Mouse (Mus musculus) kidney, postnatal 25 days (tissue): Measurements from ENCODE around the gene Rab13.

Experiments
- DNase-seq, 2 experiments: peaks; one replicate each; pipeline ENCODE4 v3.0.0; 2021; ENCODE audit warnings: mixed read lengths in 2 of 2

The Rab13 gene

GRCm38 (mm10) chr3:90263121-90263771, 49.8 kb downstream of the Rab13 start:
- peak in 1 of 2 experiments; percentile 35 for DNase-seq

DNA sequence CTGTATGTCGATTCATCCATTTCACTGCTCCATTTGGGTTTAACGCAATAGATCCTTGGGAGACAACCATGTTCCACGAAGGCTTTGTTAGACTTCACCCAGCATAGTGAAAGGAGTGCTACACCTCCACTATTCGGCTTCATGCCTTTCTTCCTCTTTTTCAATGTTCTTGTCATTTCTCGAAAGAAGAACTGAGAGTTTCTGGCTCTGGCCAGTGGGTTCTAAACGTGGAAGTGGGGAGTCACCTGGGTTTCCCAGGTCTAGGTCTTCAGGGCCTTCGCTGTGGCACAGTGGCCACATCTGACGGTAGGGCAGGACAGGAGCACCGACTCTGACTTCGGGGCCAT, 51.2 kb downstream of the Rab13 start:
- no peak for DNase-seq

- DNase-seq: peak; percentile 93 to 95
These were observed 51.8 kb downstream of the Rab13 start, which contains the start of gene Dennd4b for GRCm38 (mm10) chr3:90265034-90265931. TSS of gene Dennd4b (plus strand) at chr3:90265185.

DNA sequence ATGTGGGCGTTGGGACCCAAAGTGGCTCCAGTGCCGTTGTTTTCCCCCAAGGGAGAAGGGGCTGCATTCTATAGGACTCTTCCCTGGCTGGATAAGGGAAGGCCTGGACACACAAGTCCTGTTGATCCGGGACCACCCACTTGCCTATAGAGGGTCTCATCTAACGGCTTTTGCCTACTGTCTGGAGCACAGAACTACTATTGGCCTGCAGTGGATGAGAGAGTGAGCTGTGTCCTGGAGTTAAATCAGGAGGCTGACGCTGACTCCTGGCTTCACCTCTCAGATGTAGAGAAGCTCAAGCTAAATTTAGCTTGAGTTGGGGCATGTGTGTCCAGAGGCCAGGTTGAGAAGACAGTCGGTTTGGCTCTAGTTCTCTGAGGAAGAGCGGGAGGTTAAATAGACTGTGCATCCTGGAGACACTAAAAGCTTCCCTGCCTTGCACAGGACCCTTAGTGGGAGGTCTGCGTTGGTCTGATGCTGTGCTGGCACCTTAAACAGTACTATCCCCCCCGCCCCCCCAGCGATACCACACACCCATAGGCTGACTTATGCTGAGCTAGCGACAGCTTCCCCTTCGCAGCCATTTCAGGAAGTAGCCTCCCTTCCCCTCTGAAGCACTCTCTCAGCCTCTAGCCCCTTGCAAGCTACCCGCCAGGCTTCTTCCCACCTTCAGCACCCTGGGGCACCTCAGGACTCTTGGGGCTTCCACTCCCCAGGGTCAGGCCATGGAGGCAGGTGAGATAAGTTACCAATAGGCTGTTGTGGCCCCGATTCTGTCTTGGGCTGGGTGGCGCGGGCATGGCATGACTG, 52.6 kb downstream of the Rab13 start:
- no peak for DNase-seq

DNA sequence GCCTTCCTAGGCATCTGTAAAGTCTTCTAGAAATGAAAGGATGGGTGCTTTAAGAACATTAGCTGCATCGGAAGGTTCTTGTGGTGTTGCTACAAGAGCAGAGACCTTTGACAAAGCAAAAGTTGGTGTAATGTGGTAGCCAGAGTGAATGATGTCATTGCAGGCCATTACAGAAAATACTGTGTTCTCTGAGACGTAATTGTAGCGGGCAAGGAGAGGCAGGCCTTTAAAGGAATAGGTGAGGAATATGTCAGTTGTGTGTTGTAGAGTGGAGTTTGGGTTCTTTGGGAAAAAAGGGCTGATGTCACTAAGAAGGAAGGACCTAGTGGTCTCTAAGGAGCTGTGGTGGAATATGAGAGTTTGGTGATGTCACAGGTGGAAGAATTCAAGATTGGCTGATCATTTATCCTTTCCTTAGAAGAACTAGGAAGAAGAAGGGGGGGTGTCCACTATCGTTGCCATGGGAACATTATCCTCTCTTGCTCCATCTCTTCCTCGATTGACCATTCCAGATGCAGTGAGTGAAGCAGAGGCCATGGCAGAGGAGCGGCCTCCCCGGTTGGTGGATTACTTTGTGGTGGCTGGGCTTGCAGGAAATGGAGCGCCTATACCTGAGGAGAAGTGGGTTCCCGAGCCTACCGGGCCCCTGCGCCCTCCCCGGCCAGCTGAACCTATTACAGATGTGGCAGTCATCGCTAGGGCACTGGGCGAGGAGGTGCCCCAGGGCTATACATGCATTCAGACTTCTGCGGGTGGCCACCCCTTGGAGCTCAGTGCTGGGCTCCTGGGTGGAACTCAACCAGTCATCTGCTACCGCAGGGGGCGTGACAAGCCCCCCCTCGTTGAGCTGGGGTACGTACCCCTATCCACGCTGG, 53.6 kb downstream of the Rab13 start:
- DNase-seq: no peak

DNA sequence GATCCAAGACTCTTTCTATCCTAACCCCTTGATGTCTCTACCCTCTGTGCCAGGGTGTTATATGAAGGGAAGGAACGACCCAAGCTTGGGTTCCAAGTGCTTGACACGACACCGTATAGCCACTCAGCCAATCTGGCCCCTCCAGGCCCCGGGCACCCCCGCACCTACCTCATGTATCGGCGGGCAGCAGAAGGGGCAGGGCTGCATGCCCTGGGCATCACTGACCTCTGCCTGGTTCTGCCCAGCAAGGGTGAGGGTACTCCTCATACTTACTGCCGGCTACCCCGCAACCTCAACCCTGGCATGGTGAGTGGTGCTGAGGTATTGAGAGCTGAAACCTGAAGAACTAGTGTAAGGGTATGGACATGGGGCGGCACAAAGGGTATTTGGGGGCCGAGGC, 54.7 kb downstream of the Rab13 start:
- no peak for DNase-seq

DNA sequence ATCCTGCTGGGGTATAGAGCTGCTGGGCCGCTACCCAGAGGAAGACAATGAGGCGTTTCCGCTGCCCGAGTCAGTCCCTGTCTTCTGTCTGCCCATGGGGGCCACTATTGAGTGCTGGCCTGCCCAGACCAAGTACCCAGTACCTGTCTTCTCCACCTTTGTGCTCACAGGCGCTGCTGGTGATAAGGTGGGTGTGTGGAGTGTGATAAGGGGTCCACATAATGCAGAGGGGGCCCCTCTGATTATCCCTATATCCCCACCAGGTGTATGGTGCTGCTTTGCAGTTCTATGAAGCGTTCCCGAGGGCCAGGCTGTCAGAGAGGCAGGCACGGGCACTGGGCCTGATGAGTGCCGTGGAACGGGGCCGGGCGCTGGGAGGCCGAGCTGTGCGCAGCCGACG, 55.5 kb downstream of the Rab13 start:
- DNase-seq: no peak

- no peak for DNase-seq
These were observed 57.3 kb downstream of the Rab13 start for GRCm38 (mm10) chr3:90270784-90271183.

DNA sequence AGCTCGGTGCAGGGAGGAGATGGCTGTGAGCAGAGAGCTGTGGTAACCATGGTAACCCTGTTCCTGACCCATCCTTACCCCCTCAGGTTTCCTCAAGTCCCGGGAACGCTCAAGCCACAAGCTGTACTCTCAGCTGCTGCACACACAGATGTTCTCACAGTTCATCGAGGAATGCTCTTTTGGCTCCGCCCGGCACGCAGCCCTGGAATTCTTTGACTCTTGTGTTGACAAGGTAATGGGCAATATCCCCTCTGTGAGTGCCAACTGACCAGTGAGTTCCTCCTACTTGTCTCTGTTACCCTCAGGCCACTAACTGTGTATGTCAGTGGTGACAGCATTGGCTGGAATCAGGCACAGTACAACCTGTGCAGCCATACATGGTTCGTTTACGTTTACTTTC, 58.7 kb downstream of the Rab13 start:
- DNase-seq: no peak

GRCm38 (mm10) chr3:90273855-90274254, 60.4 kb downstream of the Rab13 start:
- DNase-seq: no peak

DNA sequence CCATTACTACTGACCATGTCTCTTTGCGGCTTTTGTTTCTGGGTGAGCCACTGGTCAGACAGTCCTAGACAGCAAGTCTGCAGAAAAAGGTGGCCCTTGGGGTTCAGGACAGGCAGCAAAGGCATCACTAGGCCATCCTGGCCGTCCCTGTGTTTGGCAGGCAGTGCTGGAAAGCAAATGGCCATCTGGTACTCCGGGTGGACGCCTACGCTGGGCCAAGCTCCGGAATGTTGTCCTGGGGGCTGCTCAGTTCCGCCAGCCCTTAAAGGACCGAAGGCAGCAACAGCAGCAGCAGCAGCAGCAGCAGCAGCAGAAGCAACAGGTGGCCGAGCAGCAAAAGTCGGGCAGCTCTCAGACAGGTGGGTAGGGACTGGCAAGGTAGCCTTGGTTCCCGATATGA, 61.8 kb downstream of the Rab13 start:
- no peak for DNase-seq
